Comparison of ENCODE assay signal across 24 mouse cellular contexts in the genomic region with DNA sequence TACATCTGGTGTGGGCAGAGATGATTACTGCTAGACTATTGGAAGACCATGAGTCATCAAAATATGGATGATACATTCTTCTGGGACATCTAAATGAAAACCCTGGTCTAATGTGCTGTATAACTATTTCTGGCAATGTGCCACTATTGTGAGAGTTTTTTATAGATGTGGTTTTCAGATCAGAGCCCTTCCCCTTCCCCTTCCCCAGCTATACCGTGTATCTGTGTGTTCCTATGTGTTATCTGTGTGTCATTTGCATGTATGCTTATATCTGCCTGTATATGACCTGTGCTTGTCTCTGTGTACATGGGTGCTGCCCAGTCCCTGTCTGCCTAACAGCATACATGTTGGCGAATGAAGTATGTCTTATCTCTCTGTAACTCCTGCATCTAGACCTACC.
"Had no signal": no experiment of that assay in that cellular context is flagged by ENCODE, and none has a peak within 500 bp of the region (broad histone marks: within the 10 kb centered on the region; RNA-seq: fewer than 3 reads in every experiment).

No protein-coding gene starts in this region.

- H3K4me3 ChIP-seq: layer of hippocampus, adult 2 months; limb, embryonic 10.5 days; limb, embryonic 13.5 days; liver, embryonic 12.5 days; liver, embryonic 15.5 days; midbrain, embryonic 13.5 days; myocyte; neural tube, embryonic 13.5 days had no signal

- H3K9ac ChIP-seq: limb, embryonic 13.5 days; liver, embryonic 12.5 days; liver, embryonic 15.5 days; midbrain, embryonic 13.5 days; neural tube, embryonic 13.5 days had no signal

- H3K4me1 ChIP-seq: limb, embryonic 10.5 days; limb, embryonic 13.5 days; liver, embryonic 12.5 days; liver, embryonic 15.5 days; midbrain, embryonic 13.5 days; neural tube, embryonic 13.5 days had no signal

- H3K4me2 ChIP-seq: limb, embryonic 13.5 days; liver, embryonic 12.5 days; liver, embryonic 15.5 days; midbrain, embryonic 13.5 days; neural tube, embryonic 13.5 days had no signal

- H3K27ac ChIP-seq: kidney, postnatal 0 days; layer of hippocampus, adult 2 months; limb, embryonic 10.5 days; limb, embryonic 13.5 days; liver, embryonic 12.5 days; liver, embryonic 15.5 days; macrophage; midbrain, embryonic 13.5 days; neural tube, embryonic 13.5 days had no signal

- H3K27me3 ChIP-seq: liver, embryonic 12.5 days; liver, embryonic 15.5 days; midbrain, embryonic 13.5 days; neural tube, embryonic 13.5 days had no signal

- H3K9me3 ChIP-seq: limb, embryonic 10.5 days; limb, embryonic 13.5 days; liver, embryonic 12.5 days; liver, embryonic 15.5 days; midbrain, embryonic 13.5 days; neural tube, embryonic 13.5 days had no signal

- H3K36me3 ChIP-seq: limb, embryonic 10.5 days; limb, embryonic 13.5 days; liver, embryonic 12.5 days; liver, embryonic 15.5 days; midbrain, embryonic 13.5 days; neural tube, embryonic 13.5 days had no signal

- ATAC-seq: intestine, embryonic 16.5 days; liver, embryonic 12.5 days; lung, postnatal 0 days; midbrain, embryonic 13.5 days; midbrain, embryonic 16.5 days had no signal

- DNase-seq: kidney, adult 18-20 months; kidney, adult 9 months; kidney, postnatal 25 days; layer of hippocampus, adult 9-11 months; liver; lung, adult 2 months; retina, postnatal 1 day; right cerebral cortex, postnatal 25 days; spleen, adult 18-20 months; thymus, adult 18-20 months; thymus, postnatal 36 days had no signal
